Mouse (Mus musculus): Measurements from ENCODE around the gene Kdm3a. TPM values are rescaled to one million over a fixed set of nuclear protein-coding genes. Genes with fewer than 3 reads are reported as not detected.

Kdm3a gene
- total RNA-seq, 1 experiment: 124 TPM

- H3K9me3 ChIP-seq (ENCODE audit: control insufficient read depth, insufficient read depth, low read depth, low read length): no peaks in the 10 kb centered on the region
- TF ChIP-seq MAFK (IDR thresholded peaks at IDR 0.05; ENCODE audit: insufficient read depth, low read depth, low read length): no peak
- TF ChIP-seq CHD2 (IDR thresholded peaks at IDR 0.05; ENCODE audit: low read depth, low read length): no peak
- TF ChIP-seq ZNF384 (IDR thresholded peaks at IDR 0.05; ENCODE audit: low read depth, low read length): no peak
- no peak overlapping the region for H3K4me3 ChIP-seq (ENCODE audit: insufficient read depth in 1 of 2, low read depth in 1 of 2, low read length in 2 of 2, poor library complexity in 1 of 2, severe bottlenecking in 1 of 2)
- no peak overlapping the region for H3K27ac ChIP-seq (ENCODE audit: insufficient read depth, low read depth, low read length, poor library complexity, severe bottlenecking)
- H3K9ac ChIP-seq (ENCODE audit: insufficient read depth, low read depth, low read length, poor library complexity, severe bottlenecking): no peak overlapping the region
- DNase-seq (ENCODE audit: low read depth, low spot score): no peak
- no peaks in the 10 kb centered on the region for H3K4me1 ChIP-seq (ENCODE audit: control insufficient read depth in 2 of 2, insufficient read depth in 2 of 2, low read length in 2 of 2, poor library complexity in 1 of 2)
- H3K36me3 ChIP-seq (ENCODE audit: control insufficient read depth, insufficient read depth, low read length, poor library complexity, severe bottlenecking): peaks cover 13% of the 10 kb centered on the region
- in situ Hi-C loops (cut with MboI; ENCODE audit: low sequenced_read_pairs in 2 of 2, unreplicated experiment in 2 of 2): loop anchor here in 1 of 2 experiments (10.0 kb wide), 1 partner anchor 305 kb away; no protein-coding TSS in a partner anchor
Observed at GRCm38 (mm10) chr6:71590154-71590553, 42.6 kb downstream of the Kdm3a start.

- no peak overlapping the region for H3K4me3 ChIP-seq (ENCODE audit: insufficient read depth in 1 of 2, low read depth in 1 of 2, low read length in 2 of 2, poor library complexity in 1 of 2, severe bottlenecking in 1 of 2)
- peaks cover 11% of the 10 kb centered on the region for H3K36me3 ChIP-seq (ENCODE audit: control insufficient read depth, insufficient read depth, low read length, poor library complexity, severe bottlenecking)
- H3K9me3 ChIP-seq (ENCODE audit: control insufficient read depth, insufficient read depth, low read depth, low read length): no peaks in the 10 kb centered on the region
- DNase-seq (ENCODE audit: low read depth, low spot score): no peak
- in situ Hi-C loops (cut with MboI; ENCODE audit: low sequenced_read_pairs in 2 of 2, unreplicated experiment in 2 of 2): no loop called here
- H3K27ac ChIP-seq (ENCODE audit: insufficient read depth, low read depth, low read length, poor library complexity, severe bottlenecking): no peak overlapping the region
- TF ChIP-seq ZNF384 (IDR thresholded peaks at IDR 0.05; ENCODE audit: low read depth, low read length): no peak
- no peak for TF ChIP-seq CHD2 (IDR thresholded peaks at IDR 0.05; ENCODE audit: low read depth, low read length)
- no peak for TF ChIP-seq HCFC1 (IDR thresholded peaks at IDR 0.05; ENCODE audit: borderline replicate concordance, insufficient read depth, low read length)
- no peak for TF ChIP-seq ZC3H11A (IDR thresholded peaks at IDR 0.05; ENCODE audit: borderline replicate concordance, low read depth, low read length)
- TF ChIP-seq MAFK (IDR thresholded peaks at IDR 0.05; ENCODE audit: insufficient read depth, low read depth, low read length): no peak
- H3K4me1 ChIP-seq (ENCODE audit: control insufficient read depth in 2 of 2, insufficient read depth in 2 of 2, low read length in 2 of 2, poor library complexity in 1 of 2): no peaks in the 10 kb centered on the region
- no peak overlapping the region for H3K9ac ChIP-seq (ENCODE audit: insufficient read depth, low read depth, low read length, poor library complexity, severe bottlenecking)
Observed at GRCm38 (mm10) chr6:71589401-71589800, 43.4 kb downstream of the Kdm3a start.

- peaks cover 4% of the 10 kb centered on the region; the same call in 1 of the 2 replicates for H3K36me3 ChIP-seq (ENCODE audit: control insufficient read depth, insufficient read depth, low read length, poor library complexity, severe bottlenecking)
- no peak overlapping the region for H3K4me3 ChIP-seq (ENCODE audit: insufficient read depth in 1 of 2, low read depth in 1 of 2, low read length in 2 of 2, poor library complexity in 1 of 2, severe bottlenecking in 1 of 2)
- no peak for TF ChIP-seq ZNF384 (IDR thresholded peaks at IDR 0.05; ENCODE audit: low read depth, low read length)
- no peak for TF ChIP-seq HCFC1 (IDR thresholded peaks at IDR 0.05; ENCODE audit: borderline replicate concordance, insufficient read depth, low read length)
- TF ChIP-seq MAFK (IDR thresholded peaks at IDR 0.05; ENCODE audit: insufficient read depth, low read depth, low read length): no peak
- no peak for TF ChIP-seq CHD2 (IDR thresholded peaks at IDR 0.05; ENCODE audit: low read depth, low read length)
- no peak for TF ChIP-seq ZC3H11A (IDR thresholded peaks at IDR 0.05; ENCODE audit: borderline replicate concordance, low read depth, low read length)
- in situ Hi-C loops (cut with MboI; ENCODE audit: low sequenced_read_pairs in 2 of 2, unreplicated experiment in 2 of 2): no loop called here
- DNase-seq (ENCODE audit: low read depth, low spot score): no peak
- H3K9me3 ChIP-seq (ENCODE audit: control insufficient read depth, insufficient read depth, low read depth, low read length): no peaks in the 10 kb centered on the region
- no peaks in the 10 kb centered on the region for H3K4me1 ChIP-seq (ENCODE audit: control insufficient read depth in 2 of 2, insufficient read depth in 2 of 2, low read length in 2 of 2, poor library complexity in 1 of 2)
- no peak overlapping the region for H3K27ac ChIP-seq (ENCODE audit: insufficient read depth, low read depth, low read length, poor library complexity, severe bottlenecking)
- H3K9ac ChIP-seq (ENCODE audit: insufficient read depth, low read depth, low read length, poor library complexity, severe bottlenecking): no peak overlapping the region
Observed at GRCm38 (mm10) chr6:71583198-71583597, 49.6 kb downstream of the Kdm3a start.

GRCm38 (mm10) chr6:71579478-71579877 lies 53.3 kb downstream of the Kdm3a start:
- H3K9ac ChIP-seq (ENCODE audit: insufficient read depth, low read depth, low read length, poor library complexity, severe bottlenecking): no peak overlapping the region
- peaks cover 4% of the 10 kb centered on the region; the same call in 1 of the 2 replicates for H3K36me3 ChIP-seq (ENCODE audit: control insufficient read depth, insufficient read depth, low read length, poor library complexity, severe bottlenecking)
- H3K9me3 ChIP-seq (ENCODE audit: control insufficient read depth, insufficient read depth, low read depth, low read length): no peaks in the 10 kb centered on the region
- no peaks in the 10 kb centered on the region for H3K4me1 ChIP-seq (ENCODE audit: control insufficient read depth in 2 of 2, insufficient read depth in 2 of 2, low read length in 2 of 2, poor library complexity in 1 of 2)
- no peak for DNase-seq (ENCODE audit: low read depth, low spot score)
- H3K27ac ChIP-seq (ENCODE audit: insufficient read depth, low read depth, low read length, poor library complexity, severe bottlenecking): no peak overlapping the region
- TF ChIP-seq ZNF384 (IDR thresholded peaks at IDR 0.05; ENCODE audit: low read depth, low read length): no peak
- no peak for TF ChIP-seq CHD2 (IDR thresholded peaks at IDR 0.05; ENCODE audit: low read depth, low read length)
- TF ChIP-seq MAFK (IDR thresholded peaks at IDR 0.05; ENCODE audit: insufficient read depth, low read depth, low read length): no peak
- TF ChIP-seq ZC3H11A (IDR thresholded peaks at IDR 0.05; ENCODE audit: borderline replicate concordance, low read depth, low read length): no peak
- no peak for TF ChIP-seq HCFC1 (IDR thresholded peaks at IDR 0.05; ENCODE audit: borderline replicate concordance, insufficient read depth, low read length)
- no peak overlapping the region for H3K4me3 ChIP-seq (ENCODE audit: insufficient read depth in 1 of 2, low read depth in 1 of 2, low read length in 2 of 2, poor library complexity in 1 of 2, severe bottlenecking in 1 of 2)
- in situ Hi-C loops (cut with MboI; ENCODE audit: low sequenced_read_pairs in 2 of 2, unreplicated experiment in 2 of 2): no loop called here

- no peak overlapping the region for H3K9ac ChIP-seq (ENCODE audit: insufficient read depth, low read depth, low read length, poor library complexity, severe bottlenecking)
- H3K36me3 ChIP-seq (ENCODE audit: control insufficient read depth, insufficient read depth, low read length, poor library complexity, severe bottlenecking): peaks cover 4% of the 10 kb centered on the region; the same call in 1 of the 2 replicates
- TF ChIP-seq HCFC1 (IDR thresholded peaks at IDR 0.05; ENCODE audit: borderline replicate concordance, insufficient read depth, low read length): no peak
- no peak for TF ChIP-seq ZC3H11A (IDR thresholded peaks at IDR 0.05; ENCODE audit: borderline replicate concordance, low read depth, low read length)
- no peak for TF ChIP-seq MAFK (IDR thresholded peaks at IDR 0.05; ENCODE audit: insufficient read depth, low read depth, low read length)
- TF ChIP-seq ZNF384 (IDR thresholded peaks at IDR 0.05; ENCODE audit: low read depth, low read length): no peak
- no peak for TF ChIP-seq CHD2 (IDR thresholded peaks at IDR 0.05; ENCODE audit: low read depth, low read length)
- H3K27ac ChIP-seq (ENCODE audit: insufficient read depth, low read depth, low read length, poor library complexity, severe bottlenecking): no peak overlapping the region
- no peaks in the 10 kb centered on the region for H3K4me1 ChIP-seq (ENCODE audit: control insufficient read depth in 2 of 2, insufficient read depth in 2 of 2, low read length in 2 of 2, poor library complexity in 1 of 2)
- DNase-seq (ENCODE audit: low read depth, low spot score): no peak
- H3K9me3 ChIP-seq (ENCODE audit: control insufficient read depth, insufficient read depth, low read depth, low read length): no peaks in the 10 kb centered on the region
- H3K4me3 ChIP-seq (ENCODE audit: insufficient read depth in 1 of 2, low read depth in 1 of 2, low read length in 2 of 2, poor library complexity in 1 of 2, severe bottlenecking in 1 of 2): no peak overlapping the region
- in situ Hi-C loops (cut with MboI; ENCODE audit: low sequenced_read_pairs in 2 of 2, unreplicated experiment in 2 of 2): no loop called here
Observed at GRCm38 (mm10) chr6:71575359-71575758, 57.4 kb downstream of the Kdm3a start.

All from ES-E14 (cell line).